Mouse (Mus musculus) adrenal gland, adult 2 months (tissue): ENCODE measurements at regions not wholly inside any gene's neighbourhood (a gene's known extent, or its start where the extent isn't known, plus 50 kb on each side); places are given as distances from the start of the nearest gene placed in this dataset.

Experiments
- DNase-seq: peaks from one replicate; pipeline ENCODE4 v3.0.0; 2021

DNA sequence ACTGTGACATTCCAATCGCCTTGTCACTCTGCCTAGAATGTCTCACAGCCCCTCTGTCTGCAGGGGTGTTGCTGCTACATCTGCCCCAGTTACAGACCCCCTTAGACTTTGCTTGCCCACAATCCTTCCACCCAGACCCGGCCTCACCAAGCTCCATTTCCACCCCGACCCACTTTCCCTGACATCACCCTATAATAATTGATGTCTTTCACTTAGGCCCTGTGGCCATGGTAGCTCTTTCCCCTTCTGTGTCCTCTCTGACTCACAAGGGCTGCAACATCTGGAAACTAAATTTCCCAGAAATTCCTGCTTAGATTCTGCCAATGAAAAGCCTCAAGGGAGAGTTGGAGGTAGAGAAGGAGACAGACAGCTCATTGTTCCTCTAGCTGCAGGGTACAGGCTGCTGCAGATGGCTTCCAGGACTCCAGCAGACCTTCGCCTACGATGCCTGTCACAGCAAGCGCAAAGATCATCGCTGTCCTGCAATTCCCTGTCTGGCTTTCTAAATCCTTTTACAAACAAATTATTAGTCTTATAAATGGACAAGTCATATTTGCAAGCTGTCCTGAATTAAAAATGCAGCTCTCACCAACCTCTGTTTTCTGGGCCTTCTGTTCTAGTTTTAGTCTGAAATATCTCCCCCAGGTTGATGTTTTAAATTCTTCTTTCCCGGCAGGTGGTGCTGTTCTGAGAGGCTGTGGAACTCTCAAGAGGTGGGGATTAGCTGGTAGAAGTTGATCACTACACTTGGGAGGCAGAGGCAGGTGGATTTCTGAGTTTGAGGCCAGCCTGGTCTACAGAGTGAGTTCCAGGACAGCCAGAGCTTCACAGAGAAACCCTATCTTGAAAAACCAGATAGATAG lies 104.9 kb upstream of the Oxgr1 start:
- DNase-seq: no peak

DNA sequence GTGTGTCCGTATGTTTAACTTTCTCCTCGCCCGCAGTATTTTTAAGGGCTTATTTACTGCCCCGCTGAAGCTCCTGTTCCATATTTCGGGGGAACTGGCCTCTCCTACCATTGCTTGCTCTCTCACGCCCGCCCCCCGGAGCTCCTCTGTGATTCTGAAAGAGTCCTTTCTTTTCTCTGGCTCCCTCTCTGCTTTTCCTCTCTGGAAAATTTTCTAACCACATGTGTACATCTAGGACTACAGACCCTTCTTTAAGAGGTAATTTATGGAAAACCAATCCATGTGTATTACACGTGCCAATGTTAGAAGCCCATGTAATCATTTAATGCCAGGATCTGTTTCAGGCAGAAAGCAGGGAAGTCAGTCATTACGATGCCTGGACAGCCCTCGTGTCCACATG lies 106.6 kb upstream of the Oxgr1 start:
- no peak for DNase-seq

DNA sequence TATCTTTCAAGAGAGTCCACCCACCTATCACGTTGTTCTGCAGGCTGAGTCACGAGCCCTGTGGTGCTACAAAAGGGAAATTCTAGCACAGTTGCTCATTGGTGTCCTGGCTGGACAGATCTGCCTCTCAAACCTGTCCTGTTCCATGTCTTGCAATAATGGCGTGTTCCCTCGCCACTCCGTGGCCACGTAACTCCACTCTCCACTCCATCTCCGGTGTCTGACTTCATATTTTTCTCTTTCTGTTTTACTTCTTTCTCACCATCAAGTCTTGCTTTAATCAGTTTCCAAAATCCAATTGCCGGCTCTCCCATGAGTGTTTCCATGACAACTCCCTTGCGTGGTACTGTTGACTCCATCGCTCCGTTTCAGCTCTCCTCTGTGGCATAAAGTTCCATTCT lies 107.1 kb upstream of the Oxgr1 start:
- no peak for DNase-seq

DNA sequence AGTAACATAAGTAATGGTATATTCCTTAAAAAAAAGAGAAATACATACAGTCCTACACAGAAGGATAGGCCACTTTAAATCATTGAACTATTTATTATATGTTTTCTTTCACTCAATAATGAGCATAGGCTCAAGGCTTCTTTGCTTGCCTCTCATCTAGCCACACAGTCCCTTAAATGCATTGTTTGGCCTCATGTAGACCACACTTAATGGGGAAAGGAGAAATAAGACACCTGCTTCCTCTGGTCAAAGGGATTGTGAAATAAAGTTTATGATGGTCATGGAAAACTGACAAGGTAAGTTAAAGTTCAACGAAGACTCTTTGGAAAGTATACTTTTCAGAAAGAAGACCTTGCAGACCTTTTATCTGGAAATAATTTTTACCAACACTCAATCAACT lies 108.4 kb upstream of the Oxgr1 start:
- DNase-seq: no peak

GRCm38 (mm10) chr14:120154413-120154812 lies 112.2 kb upstream of the Oxgr1 start:
- DNase-seq: no peak

GRCm38 (mm10) chr14:120164184-120164583 lies 111.3 kb upstream of the Mbnl2 start:
- DNase-seq: no peak

GRCm38 (mm10) chr14:120165496-120166045 lies 109.9 kb upstream of the Mbnl2 start:
- DNase-seq: peak; percentile 59

- DNase-seq: no peak
These were observed 104.7 kb upstream of the Mbnl2 start for GRCm38 (mm10) chr14:120170733-120171132.

DNA sequence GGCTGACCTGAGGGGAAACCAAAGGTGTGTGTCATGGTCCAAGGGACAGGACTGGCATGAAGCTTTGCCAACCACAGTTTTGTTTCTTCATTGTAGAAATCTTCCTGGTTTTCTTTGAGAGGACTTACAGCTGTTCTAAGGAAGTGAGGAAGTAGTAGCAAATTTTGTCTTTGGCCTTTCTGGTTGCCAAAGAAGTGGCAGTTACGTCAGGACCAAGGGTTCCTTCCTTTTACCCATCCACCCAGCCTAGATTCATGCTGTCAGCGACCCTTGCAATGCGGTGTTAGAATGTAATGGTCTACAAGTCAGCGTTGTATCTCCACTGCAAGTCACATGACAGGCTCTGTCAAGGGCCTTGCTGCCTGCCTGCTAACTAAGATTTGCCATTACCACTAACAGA lies 103.4 kb upstream of the Mbnl2 start:
- DNase-seq: no peak

- DNase-seq: no peak
These were observed 102.6 kb upstream of the Mbnl2 start for GRCm38 (mm10) chr14:120172844-120173243.

DNA sequence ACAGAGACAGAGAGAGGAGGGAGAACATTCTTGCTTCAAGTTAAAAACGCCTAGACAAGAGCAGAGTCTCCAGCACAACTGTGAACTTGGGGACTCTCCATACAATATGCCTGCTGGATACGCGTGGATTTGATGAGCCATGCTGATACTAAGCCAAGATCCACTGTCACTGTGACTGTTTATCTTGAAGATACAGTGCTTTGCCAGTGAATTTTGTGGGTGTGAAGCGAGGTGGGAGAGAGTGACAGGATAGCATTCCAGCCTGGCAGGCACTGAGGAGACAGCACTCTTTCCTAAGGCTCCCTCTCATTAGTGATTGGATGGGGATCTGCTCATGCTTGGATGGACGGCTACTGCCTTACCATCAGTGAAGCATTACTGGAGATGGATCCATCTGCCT lies 100.9 kb upstream of the Mbnl2 start:
- DNase-seq: no peak

- DNase-seq: no peak
These were observed 80.3 kb upstream of the Mbnl2 start for GRCm38 (mm10) chr14:120195218-120195617.

GRCm38 (mm10) chr14:120211741-120212140 lies 63.7 kb upstream of the Mbnl2 start:
- peak; percentile 60 for DNase-seq

DNA sequence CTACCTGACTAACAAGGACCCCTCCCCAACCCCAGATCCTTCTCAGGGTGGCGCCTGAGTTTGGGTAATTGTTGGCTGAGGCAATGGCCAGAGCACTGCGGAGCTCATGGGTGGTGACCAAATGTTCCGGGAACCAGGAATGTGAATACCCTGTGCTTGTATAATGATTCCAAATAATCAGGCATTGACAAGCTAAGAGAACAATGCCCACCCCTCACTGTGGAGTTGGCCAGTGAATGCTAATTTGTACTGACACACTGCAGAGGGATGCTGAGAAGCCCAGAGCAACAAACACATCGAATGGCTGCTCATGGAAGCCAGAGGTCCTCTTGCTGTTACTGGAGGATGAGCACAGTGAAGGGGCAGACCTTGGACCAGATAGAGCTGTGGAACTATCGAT lies 62.8 kb upstream of the Mbnl2 start:
- DNase-seq: no peak

DNA sequence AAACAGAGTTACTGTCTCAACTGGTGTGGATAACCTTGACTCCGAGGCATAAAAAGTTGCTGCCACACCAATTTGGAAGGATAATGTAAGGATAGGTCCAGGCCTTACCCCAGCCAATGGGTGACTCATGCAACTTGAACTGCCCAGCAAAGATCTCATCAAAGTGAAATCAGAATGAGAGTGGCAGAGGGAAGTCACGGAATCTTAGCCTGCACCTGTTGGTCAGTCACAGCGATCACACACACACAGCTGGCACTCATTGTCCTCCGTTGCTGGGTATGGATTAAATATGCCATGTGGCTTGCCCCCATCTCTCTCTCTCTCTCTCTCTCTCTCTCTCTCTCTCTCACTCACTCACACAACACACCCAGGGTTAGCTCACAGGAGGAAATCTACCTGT lies 56.2 kb upstream of the Mbnl2 start:
- no peak for DNase-seq

DNA sequence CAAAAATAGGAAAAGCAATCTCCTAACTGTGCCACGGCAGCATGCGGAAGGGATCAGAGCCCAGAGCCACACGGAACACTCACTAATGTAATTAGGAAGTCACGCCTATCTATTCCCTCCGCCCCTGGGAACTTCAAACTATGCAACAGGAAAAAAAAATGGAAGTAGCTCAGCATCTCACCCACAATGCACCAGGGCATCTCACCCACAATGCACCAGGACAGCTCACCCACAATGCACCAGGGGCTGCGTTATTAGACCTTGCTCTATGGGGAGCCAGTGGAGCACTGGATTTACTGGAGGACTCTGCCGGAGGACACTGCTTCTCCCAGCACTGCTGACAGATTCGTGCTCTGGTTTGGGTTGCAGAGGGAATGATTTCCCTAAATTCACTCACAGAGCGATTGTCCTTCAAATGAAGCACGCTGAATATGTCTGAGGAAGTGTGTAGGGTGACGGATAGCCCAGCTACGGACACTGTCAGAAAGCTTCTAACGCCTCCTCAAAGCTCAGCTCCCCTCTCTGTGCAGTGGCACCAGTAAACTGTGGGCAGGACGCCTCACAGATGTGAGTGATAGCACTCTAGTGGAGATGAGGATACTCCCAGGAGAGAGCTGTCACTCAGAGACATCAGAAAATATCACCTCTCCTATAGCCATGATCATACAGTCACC lies 51.8 kb upstream of the Mbnl2 start:
- DNase-seq: no peak

- no peak for DNase-seq
These were observed 51.1 kb upstream of the Mbnl2 start for GRCm38 (mm10) chr14:120224202-120224846.

DNA sequence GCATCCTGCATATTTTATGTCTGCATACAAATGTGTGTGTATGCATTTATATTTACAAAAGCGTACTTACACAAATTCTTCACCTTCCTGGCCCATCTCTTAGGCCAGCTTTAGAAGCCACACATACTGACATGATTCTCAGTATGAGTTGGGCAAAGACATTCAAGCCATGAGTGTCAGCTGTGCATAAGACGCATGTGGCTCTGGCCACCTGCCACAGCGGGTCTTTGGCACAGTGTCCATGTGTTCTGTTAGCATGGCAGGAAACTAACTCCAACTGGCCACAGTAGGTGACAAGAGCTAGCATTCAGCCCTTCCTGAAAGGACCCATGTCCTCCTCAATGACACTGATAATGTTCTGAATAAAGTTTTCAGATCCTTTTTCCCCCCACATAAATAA lies 49.8 kb upstream of the Mbnl2 start:
- DNase-seq: no peak
